Mouse (Mus musculus) lung, embryonic 14.5 days (tissue): ENCODE results near the gene Znfx1. TPM values are rescaled to one million over a fixed set of nuclear protein-coding genes. Genes with fewer than 3 reads are reported as not detected.
"Not testable (repeated sequence)": the region's sequence is repeated elsewhere in the genome, so short reads cannot be mapped to it uniquely, and the experiment has no call there.

ENCODE experiments used
- ATAC-seq: fragments of 200-750 bp; cut with Nextera tagmentation; 2 replicates; pipeline ENCODE4 v1.8.0; 2017; ENCODE audit warnings: mild to moderate bottlenecking, moderate TSS enrichment, moderate library complexity; ENCODE audit not compliant: insufficient read depth
- DNase-seq: peaks from one replicate; pipeline ENCODE4 v3.0.0-alpha.2; 2015
- H3K27ac ChIP-seq: fragments of 300-500 bp; sonication (generic); 2 replicates; pipeline ENCODE4 v1.5.1; 2014; ENCODE audit warnings: low read depth, mild to moderate bottlenecking, moderate library complexity
- H3K27me3 ChIP-seq: fragments of 300-500 bp; sonication (generic); 2 replicates; pipeline ENCODE4 v1.6.1; 2014; ENCODE audit warnings: low read length, control low read depth; ENCODE audit not compliant: insufficient read depth
- H3K36me3 ChIP-seq: fragments of 300-500 bp; sonication (generic); 2 replicates; pipeline ENCODE4 v1.6.1; 2014; ENCODE audit warnings: control low read depth; ENCODE audit not compliant: insufficient read depth
- H3K4me1 ChIP-seq: fragments of 300-500 bp; sonication (generic); 2 replicates; pipeline ENCODE4 v1.6.1; 2014; ENCODE audit warnings: antibody characterized with exemption, control low read depth; ENCODE audit not compliant: insufficient read depth
- H3K4me2 ChIP-seq: fragments of 300-500 bp; sonication (generic); 2 replicates; pipeline ENCODE4 v1.6.1; 2014; ENCODE audit warnings: mild to moderate bottlenecking
- H3K4me3 ChIP-seq: fragments of 300-500 bp; sonication (generic); 2 replicates; pipeline ENCODE4 v1.5.1; 2014; ENCODE audit warnings: low read depth, low read length
- H3K9ac ChIP-seq: fragments of 300-500 bp; sonication (generic); 2 replicates; pipeline ENCODE4 v1.6.1; 2014
- H3K9me3 ChIP-seq: fragments of 300-500 bp; sonication (generic); 2 replicates; pipeline ENCODE4 v1.6.1; 2016; ENCODE audit warnings: low read depth, low read length, control low read depth
- CTCF ChIP-seq: IDR thresholded peaks from 2 replicates; pipeline ENCODE4 v1.5.1; 2016; ENCODE audit warnings: antibody characterized with exemption, low read depth
- WGBS: fragments of 180-500 bp; shearing (Covaris S2); extraction: QIAGEN DNeasy Blood & Tissue Kit; methylation state at CpG from one replicate; pipeline ENCODE4 v1.1.7; 2014; 5-methylcytosine and 5-hydroxymethylcytosine counted together
- polyA plus RNA-seq: library from polyadenylated mRNA; unstranded; fragments of >200 nt; fragmentation: Nextera tagmentation; extraction: Ambion mirVana; gene quantifications from 2 replicates; pipeline ENCODE4 v1.2.1, GENCODE M21; 2014

The Znfx1 gene
- polyA plus RNA-seq, 1 experiment from 2014 or later: 7.0 TPM

DNA sequence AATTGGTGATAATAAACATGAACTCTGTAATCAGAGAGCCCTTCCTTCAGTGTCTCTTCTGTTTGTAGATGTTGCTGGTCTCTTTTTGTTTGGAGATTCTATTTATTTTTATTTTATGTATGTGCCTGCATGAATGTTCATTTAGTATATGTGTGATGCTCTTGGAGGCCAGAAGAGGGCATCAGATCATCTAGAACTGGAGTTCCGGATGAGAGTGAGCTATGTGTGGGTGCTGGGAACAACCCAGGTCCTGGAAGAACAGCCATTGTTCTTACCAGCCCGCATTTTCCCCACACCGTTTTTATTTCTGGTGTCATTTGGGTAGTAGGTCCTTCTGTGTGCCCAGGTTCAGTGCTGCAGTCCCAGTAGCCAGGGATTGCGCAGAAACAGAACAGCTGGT lies 32.3 kb downstream of the Znfx1 start:
- peak; percentile 11; the same call in 1 of the 2 replicates for TF ChIP-seq CTCF
- Histone ChIP-seq H3K9me3 (no peaks in the 10 kb centered on the region), H3K4me2 (no peak overlapping the region), H3K27me3 (no peaks in the 10 kb centered on the region), H3K4me1 (no peaks in the 10 kb centered on the region), H3K36me3 (peaks cover 98% of the 10 kb centered on the region), H3K9ac (no peak overlapping the region), H3K4me3 (no peak overlapping the region), H3K27ac (no peak overlapping the region)
- DNase-seq (no peak), ATAC-seq (no peak)
- 90% methylated on average over 4 of the region's 4 CpGs for WGBS

DNA sequence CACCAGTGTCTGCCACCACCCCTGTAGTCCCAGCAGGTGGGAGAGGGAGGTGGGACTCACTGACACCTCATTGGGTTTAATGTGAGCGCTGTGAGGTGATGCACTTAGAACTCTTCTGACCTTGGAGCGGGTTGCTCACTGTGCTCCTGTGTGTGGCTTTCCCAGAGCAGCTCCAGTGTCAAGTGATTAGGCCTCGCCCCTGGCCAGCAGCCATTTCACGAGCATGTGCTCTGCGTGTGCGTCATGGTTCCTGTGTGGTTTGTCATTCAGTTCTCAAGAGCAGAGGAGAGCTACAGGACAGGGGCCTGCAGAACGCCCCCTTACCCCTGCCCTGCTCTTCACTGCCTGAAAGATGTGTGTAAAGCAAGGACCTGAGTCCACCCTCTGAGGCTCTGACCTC lies 34.3 kb downstream of the Znfx1 start:
- no peaks in the 10 kb centered on the region for H3K27me3 ChIP-seq
- no peaks in the 10 kb centered on the region for H3K9me3 ChIP-seq
- ATAC-seq (no peak), DNase-seq (no peak)
- no peak overlapping the region for H3K27ac ChIP-seq
- peaks cover 93% of the 10 kb centered on the region for H3K36me3 ChIP-seq
- 90% methylated on average over 7 of the region's 7 CpGs for WGBS
- TF ChIP-seq CTCF: no peak
- H3K4me2 ChIP-seq: no peak overlapping the region
- no peaks in the 10 kb centered on the region for H3K4me1 ChIP-seq
- H3K9ac ChIP-seq: no peak overlapping the region
- H3K4me3 ChIP-seq: no peak overlapping the region

DNA sequence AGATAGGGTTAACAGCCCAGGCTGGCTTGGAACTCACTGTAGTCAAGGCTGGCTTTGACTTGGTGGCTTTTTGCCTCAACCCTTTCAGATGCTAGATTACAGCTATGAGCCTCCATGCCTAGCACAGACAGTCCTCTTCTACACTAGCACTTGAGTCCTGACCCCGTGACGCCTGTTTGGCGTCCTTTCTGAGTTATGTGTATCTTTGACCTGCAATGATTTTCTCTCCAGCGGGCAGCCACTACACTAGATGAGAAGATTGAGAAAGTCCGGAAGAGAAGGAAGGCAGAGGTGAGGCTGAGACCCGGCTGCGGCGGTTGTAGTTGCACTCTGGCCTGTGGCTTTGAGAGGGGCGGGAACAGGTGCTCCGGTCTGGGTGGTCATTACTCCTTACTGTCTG lies 43.4 kb downstream of the Znfx1 start:
- Histone ChIP-seq H3K27me3 (no peaks in the 10 kb centered on the region), H3K9me3 (no peaks in the 10 kb centered on the region), H3K4me1 (0 out of 2 replicates have a peak, but pooled peaks cover 3% of the 10 kb centered on the region), H3K27ac (no peak overlapping the region), H3K9ac (no peak overlapping the region), H3K4me2 (no peak overlapping the region), H3K36me3 (peaks cover 62% of the 10 kb centered on the region), H3K4me3 (no peak overlapping the region)
- no peak for TF ChIP-seq CTCF
- ATAC-seq (no peak), DNase-seq (no peak)
- 89% methylated on average over 10 of the region's 10 CpGs for WGBS

DNA sequence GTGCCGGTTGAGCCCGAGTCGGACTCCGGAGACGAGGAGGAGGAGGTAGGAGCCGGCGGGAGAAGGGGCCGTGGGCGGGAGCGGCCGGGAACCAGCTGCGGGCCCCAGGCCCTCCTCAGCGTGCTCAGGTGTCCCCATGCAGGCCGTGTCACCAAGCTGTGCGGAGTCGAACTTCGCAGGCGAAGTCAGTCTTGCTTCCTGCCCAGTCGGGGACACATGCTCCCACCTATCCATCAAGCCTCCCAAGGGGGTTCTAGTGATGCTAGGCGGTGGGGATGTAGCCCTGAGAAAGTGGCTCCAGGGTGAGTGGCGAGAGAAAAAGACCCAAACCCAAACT lies 47.5 kb downstream of the Znfx1 start:
- DNase-seq (no peak), ATAC-seq (peak; percentile 73)
- Histone ChIP-seq H3K9ac (peak overlapping the region; percentile 82), H3K36me3 (peaks cover 29% of the 10 kb centered on the region), H3K4me2 (peak overlapping the region; percentile 89), H3K4me1 (0 out of 2 replicates have a peak, but pooled peaks cover 3% of the 10 kb centered on the region), H3K9me3 (no peaks in the 10 kb centered on the region), H3K27me3 (no peaks in the 10 kb centered on the region), H3K27ac (peak overlapping the region; percentile 36; the same call in 1 of the 2 replicates), H3K4me3 (peak overlapping the region; percentile 98)
- TF ChIP-seq CTCF: no peak
- WGBS: under 1% methylated on average over 21 of the region's 21 CpGs

DNA sequence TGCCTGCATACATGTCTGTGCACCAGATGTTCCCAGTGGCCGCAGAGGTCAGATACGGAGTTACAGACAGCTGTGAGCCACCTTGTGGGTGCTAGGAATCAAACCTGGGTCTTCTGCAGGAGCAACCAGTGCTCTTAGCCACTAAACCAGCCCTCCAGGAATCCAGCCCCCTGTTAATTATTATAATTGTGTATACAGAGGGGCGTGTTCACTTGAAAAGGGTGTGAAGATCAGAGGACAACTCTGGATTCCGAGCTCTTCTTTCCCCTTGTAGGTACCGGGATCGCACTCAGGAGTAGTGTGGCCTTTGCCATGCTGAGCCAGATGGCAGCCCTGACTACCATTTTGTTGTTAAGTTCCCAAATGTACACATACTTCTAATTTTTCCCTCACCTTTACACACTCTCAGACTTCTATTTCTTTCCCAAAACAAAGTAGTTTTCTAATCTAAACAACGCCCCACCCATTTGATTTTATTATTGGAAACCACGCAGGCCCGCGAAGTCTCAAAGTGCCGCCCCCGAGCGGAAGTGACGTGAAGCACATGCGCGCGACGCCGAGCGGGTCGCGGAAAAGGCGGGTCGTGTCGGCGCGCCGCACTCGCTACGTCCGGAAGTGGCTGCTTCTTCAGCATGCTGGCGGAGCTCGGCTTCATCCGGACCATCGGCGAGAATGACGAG lies 48.0 kb downstream of the Znfx1 start, which contains the start of gene Ddx27:
Ddx27 (plus strand) TSS at position 492 of the 680 bp plus-strand sequence.
- Histone ChIP-seq H3K4me1 (0 out of 2 replicates have a peak, but pooled peaks cover 3% of the 10 kb centered on the region), H3K36me3 (peaks cover 24% of the 10 kb centered on the region), H3K27me3 (no peaks in the 10 kb centered on the region), H3K4me2 (peak within 1 kb of the TSS; percentile 89), H3K27ac (peak within 1 kb of the TSS; percentile 86), H3K9me3 (no peaks in the 10 kb centered on the region), H3K4me3 (peak within 1 kb of the TSS; percentile 98), H3K9ac (peak within 1 kb of the TSS; percentile 82)
- WGBS: 2% methylated on average over 37 of the region's 37 CpGs
- DNase-seq (peak; percentile 98), ATAC-seq (peak; percentile 87)
- peak; percentile 29; the same call in 1 of the 2 replicates for TF ChIP-seq CTCF

DNA sequence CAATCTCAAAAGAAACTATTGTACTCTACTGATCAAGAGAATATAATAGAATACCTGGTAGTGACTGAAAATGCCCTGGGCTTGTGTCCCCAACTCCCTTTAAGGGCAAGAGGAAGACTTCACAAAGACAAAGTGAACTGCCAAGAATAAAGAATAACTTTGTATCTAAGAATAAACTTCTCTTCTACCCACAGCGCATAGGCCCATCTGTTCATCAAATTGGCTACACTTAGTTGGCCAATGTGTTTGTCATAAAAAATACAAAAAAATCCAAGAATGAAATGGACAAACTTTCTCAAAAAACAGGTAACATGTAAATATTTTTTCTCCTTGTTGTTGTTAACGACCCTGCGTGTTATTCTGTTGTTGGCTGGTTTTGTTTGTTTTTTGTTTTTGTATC lies 52.3 kb downstream of the Znfx1 start:
- no peak overlapping the region for H3K4me3 ChIP-seq
- no peaks in the 10 kb centered on the region for H3K4me1 ChIP-seq
- H3K36me3 ChIP-seq: no peaks in the 10 kb centered on the region
- WGBS: 82% methylated on average over 3 of the region's 3 CpGs
- H3K9me3 ChIP-seq: no peaks in the 10 kb centered on the region
- H3K9ac ChIP-seq: no peak overlapping the region
- H3K27ac ChIP-seq: no peak overlapping the region
- DNase-seq (no peak), ATAC-seq (no peak)
- H3K4me2 ChIP-seq: no peak overlapping the region
- no peaks in the 10 kb centered on the region for H3K27me3 ChIP-seq
- no peak for TF ChIP-seq CTCF

DNA sequence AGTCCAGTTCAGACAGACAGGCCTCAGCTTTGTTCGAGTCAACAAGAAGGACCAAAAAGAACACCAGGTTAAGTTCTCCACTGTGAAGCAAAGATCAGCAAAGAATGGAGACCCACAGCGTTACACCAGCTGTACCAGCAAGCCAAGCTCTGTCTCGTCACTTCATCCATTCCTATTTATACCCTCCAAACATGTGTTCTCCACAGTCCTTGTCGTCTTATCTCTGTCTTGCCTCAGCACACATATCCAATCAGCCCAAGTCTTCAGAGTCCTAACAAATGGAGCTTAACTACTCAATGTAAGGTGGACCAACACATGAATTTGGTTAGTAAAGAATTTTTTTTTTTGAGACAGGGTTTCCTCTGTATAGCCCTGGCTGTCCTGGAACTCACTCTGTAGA lies 53.3 kb downstream of the Znfx1 start:
- no peaks in the 10 kb centered on the region for H3K4me1 ChIP-seq
- DNase-seq: no peak
- TF ChIP-seq CTCF: no peak
- 53% methylated on average over 4 of the region's 4 CpGs for WGBS
- H3K27me3 ChIP-seq: no peaks in the 10 kb centered on the region
- no peak overlapping the region for H3K4me2 ChIP-seq
- no peak for ATAC-seq
- H3K4me3 ChIP-seq: no peak overlapping the region
- H3K9ac ChIP-seq: no peak overlapping the region
- no peak overlapping the region for H3K27ac ChIP-seq
- no peaks in the 10 kb centered on the region for H3K9me3 ChIP-seq
- no peaks in the 10 kb centered on the region for H3K36me3 ChIP-seq

DNA sequence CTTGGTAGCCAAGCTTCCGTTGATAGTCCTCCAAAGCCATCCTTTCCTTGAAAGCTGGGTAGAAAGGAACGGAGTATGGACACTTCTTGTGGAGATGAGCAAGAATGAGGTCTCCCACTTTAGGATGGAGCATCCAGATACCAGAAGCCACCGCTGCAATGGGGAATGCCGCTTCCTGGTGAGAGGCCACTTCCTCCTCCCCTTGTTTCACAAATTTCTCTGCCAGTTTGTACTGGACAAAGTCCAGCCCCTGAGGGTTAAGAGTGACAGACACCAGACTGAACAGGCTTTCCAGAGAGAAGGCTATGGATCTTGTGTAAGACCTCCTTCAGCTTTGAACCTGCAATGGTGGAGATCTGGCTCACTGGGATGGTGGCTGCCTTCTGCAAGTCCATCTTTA lies 55.2 kb downstream of the Znfx1 start:
- not testable (repeated sequence) for H3K27me3 ChIP-seq, H3K9ac ChIP-seq, H3K36me3 ChIP-seq, DNase-seq, H3K4me3 ChIP-seq, ATAC-seq, H3K4me1 ChIP-seq, H3K4me2 ChIP-seq, H3K27ac ChIP-seq, H3K9me3 ChIP-seq
- 80% methylated on average over 4 of the region's 4 CpGs for WGBS
